Mouse (Mus musculus): ENCODE data around the gene Olfr263.
A peak's percentile ranks its signal among the peaks of the same experiment; 100 is the strongest.

Gene Olfr263

DNA sequence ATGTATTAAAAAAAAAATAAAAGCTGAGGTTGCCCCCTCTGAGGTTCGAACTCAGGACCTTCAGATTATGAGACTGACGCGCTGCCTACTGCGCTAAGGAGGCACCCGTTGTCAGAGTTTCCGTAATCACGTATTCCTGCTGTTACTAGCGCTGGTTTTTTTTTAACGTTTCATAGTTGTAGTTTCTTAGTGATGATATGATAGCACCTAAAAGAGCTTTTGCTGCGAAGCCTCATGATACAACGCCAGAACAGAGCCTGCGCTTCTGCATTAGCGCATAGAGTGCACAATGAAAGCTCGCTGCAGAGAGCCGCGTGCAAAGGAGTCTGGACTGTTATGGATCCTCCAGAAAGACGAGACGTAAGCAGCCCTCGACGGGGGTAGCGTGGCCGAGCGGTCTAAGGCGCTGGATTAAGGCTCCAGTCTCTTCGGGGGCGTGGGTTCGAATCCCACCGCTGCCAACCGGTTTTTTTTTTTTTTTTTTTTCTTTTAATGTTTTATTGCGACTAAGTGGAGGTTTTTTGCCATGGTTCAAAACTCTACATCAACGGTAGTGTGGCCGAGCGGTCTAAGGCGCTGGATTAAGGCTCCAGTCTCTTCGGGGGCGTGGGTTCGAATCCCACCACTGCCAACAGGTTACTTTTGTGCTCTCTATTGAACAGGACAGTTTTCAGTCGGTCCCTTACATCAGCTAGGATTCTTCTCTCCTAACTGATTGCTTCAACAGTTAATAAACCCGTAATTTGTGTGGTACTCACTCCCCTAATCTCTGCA is 40.4 kb downstream of the Olfr263 start:
- DNase-seq (ENCODE audit: low spot score): peak; percentile 83

DNA sequence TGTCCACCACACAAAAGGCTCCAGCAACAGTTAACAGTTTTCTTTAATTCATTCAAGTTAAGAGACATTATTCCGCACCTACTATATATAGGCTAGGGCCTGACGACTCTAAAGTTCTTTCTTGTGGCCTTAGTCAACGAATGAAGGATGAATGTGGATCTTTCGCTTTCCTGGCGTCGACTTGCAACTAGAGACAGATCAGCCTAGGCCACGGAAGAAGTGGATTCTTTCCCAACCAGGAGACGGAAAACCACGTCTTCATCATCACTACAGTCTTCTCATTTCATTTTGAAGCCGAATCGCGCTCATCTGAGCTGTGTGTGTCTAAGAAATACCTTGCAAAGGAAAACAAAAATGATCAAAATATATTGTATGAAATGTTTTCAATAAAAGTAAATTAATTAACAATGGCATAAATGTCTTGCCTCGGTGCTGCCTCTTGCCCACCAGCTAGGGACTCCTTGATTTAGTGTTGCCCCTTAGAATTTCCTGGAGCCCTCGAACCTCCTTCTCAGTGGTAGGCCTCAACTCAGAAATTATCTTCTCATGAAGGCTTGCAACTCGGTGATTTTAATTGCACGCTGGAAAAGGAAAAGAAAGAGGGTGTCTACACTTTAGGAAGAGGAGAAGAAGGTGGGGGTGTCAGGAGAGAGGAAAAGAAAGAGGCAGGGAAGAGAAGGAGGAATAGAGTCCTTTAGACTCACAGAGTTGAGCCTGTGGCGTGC is 41.2 kb downstream of the Olfr263 start:
- DNase-seq (ENCODE audit: low spot score): no peak

DNA sequence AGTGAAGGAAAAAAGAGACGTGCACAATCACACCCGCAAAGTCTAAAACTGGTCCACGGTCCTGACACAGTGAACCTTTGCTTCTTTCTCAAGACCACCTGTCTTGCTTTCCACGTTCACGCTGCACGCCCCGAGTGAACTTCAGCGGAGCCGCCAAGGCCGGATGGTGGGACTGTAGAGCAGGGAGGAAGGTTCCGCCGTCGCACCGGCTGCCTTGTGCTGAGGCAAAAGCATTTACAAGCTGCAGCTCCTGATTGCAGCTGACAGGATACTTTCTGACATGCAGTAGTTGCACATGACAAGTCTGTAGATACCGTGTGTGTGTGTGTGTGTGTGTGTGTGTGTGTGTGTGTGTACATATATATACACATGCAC is 41.7 kb downstream of the Olfr263 start:
- DNase-seq (ENCODE audit: low spot score): no peak

DNA sequence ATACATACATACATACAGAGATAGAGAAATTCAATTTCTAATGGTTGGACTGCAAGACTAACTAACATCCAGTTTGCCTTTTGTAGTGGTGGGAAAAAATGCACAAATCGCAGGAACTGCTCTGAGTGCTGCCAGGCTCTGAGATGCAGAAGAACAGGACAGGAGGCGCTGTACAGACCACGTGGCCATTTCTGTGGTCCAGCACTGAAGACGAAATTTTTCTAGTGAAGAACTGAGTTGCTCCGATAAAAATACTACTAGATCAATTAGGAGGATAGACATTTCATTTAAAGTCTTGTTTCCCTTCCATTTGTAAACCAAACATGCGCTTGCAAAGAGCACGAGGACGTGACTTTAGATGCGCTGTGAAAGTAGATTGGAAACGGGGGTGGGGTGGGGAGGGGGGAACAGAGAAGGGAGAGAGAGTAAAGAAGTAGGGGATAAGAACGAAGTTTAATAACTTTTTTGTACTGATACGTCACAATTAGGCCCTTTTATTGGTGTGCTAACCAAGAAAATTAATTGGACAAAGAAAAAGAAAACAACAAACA is 42.2 kb downstream of the Olfr263 start:
- no peak for DNase-seq (ENCODE audit: low spot score)

DNA sequence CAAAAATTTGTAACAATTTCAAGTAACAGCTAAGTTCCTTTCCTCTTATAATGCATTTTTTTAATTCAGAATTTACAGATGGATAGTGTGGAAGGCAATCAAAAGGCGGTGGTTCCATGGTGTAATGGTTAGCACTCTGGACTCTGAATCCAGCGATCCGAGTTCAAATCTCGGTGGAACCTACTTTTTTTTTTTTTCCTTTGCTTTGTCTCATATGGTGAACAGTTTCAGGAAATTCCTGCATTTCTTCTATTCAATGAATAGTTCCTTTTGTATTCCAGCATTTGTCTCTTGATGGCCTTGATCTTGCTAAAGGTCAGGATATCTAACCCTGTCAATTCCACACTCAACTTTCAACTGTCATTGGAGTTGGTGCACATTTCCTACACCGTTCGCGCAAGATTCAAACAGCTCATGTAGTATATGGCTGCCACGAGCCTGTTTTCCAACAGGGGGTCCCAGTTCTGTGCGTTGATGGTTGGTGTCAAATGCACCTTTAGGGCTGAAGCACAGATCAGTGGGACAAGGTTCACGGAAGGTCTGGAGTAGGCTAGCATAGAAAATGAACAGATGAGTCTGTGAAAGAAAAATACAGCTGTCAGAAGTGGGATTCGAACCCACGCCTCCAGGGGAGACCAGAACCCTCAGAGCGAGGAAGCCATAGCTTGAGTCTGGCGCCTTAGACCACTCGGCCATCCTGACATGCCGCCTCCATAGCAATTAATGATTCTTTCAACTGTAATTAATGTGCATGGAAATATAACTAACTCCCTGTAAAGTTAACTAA is 43.0 kb downstream of the Olfr263 start:
- peak; percentile 58 for DNase-seq (ENCODE audit: low spot score)

DNA sequence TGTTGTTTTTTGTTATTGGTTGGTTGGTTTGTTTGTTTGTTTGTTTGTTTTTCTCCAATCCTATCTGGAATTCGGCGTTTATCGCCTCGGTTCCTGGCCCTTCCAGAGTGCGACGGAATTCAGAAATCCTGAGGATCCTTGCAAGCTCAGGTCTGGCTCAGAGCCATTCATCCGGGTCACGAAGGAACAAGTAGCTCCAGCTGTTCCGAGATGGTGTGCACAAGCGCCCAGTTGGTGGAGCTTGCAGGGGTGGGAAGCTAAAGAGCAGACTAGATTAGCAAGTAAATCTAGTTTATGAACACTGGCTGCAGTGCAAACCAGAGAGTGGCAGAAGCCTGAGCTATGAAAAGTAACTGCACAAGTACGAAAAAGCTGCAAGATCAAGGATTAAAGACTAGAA is 43.6 kb downstream of the Olfr263 start:
- peak; percentile 11 for DNase-seq (ENCODE audit: low spot score)

DNA sequence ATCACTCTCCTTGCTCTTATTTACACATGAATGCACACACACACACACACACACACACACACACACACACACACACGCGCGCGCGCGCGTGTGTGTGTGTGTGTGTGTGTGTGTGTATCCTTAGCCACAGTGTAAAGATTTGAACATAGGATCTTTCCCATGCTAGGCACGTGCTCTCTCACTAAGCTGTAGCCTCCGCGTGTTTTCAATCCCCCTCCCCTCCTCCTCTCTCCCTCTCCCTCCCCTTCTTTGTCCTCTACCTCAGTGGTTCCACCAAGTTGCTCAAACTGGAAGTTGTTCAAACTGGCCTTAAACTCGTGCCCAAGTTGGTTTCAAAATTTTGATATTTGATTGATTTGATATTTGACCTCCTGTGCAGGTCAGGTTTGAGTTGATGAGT is 47.3 kb downstream of the Olfr263 start:
- no peak for DNase-seq (ENCODE audit: low spot score)

DNA sequence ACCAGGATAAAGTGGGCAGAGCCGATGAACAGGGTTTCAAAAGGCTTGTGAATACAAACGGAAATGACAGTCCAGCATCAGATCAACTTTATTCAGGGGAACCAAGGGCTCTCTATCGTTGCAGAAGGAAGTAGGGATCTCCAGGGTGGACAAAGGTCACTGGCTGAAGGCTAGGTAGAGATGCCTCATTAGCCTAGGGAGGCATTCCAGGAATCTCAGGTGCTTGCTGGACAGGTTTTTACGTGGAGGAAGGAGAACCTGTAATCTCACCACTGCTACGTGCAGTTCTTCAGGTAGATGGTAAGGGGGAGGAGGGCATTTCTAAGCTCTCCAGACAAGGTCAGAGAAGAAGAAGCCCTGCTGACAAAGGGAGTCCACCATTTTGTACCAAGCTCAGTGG is 48.2 kb downstream of the Olfr263 start:
- no peak for DNase-seq (ENCODE audit: low spot score)

DNA sequence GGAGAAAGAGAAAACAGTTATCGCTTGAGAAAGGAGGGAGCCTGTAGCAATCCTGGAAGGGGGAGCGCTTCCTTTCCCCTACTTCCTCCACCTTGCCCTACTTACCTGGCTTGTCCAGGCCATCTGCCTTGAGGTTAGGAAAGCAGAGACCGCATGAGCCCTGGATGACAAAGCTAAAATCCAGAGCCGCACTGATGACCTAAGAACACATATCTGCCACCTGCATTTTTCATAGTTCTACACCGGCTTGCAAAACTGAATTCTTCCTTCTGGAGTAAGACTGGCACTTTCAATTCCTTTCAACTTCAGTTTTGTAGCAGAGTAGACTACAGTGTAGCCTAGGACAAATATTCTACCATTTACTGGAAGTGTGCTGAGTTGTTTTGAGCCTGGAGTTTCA is 48.9 kb downstream of the Olfr263 start:
- no peak for DNase-seq (ENCODE audit: low spot score)

DNA sequence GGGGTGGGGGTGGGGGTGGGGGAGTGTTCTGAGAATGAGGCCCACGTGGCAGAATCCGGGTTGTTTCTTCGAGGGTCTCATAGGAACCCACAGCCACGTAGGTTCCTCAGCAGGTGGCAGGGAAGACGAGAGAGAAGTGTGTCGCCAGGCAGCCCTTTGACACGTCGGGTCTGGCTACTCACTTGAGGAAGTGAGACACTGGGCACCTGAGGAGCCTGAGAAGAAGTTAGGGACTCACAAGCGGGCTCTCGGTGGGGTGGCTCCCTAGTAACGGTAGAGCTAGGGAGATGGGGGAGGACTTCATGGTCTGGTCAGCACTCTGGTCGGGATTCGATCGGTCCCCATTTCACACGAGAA is 49.9 kb downstream of the Olfr263 start, which contains the start of gene Trim27:
TSS of gene Trim27 (plus strand) at position 79 of the 357 bp plus-strand sequence.
- DNase-seq (ENCODE audit: low spot score): no peak

DNA sequence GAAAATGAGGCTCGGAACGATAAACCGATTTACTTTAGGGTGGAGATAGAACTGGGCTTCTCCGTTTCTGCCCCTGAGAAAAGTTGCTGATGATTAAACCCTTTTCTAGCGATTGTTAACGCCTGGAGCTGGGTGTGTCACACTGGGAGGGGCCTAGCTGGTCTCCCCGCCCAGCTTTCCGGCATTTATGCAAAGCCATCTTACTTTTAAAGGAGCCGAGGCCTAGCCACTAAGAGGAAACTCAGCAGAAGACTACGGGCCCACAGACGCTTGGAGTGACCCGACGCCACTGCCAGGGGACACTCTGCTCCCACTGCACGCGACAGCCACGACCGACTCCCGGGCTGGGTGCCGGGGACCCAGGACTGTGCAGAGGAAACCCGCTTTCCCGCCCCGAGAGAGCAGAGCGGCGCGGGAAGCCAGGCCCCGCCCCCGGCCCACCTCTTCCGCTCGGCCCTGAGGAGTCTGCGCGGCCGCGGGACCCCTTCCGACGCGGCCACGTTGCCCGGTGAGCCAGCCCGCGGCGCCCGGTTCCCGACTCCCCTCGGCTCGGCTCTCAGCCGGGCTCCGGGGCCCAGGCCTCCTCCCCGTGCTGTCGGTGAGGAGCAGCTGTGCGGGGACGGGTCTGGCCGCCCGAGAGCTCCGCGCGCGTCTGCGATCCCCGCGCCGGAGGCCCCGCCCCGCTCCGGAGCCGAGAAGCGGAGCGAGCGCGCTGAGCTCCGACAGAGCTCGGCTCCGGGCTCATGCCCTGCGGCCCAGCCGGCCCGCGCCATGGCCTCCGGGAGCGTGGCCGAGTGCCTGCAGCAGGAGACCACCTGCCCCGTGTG is 50.5 kb downstream of the Olfr263 start:
- DNase-seq (ENCODE audit: low spot score): peak; percentile 88

DNA sequence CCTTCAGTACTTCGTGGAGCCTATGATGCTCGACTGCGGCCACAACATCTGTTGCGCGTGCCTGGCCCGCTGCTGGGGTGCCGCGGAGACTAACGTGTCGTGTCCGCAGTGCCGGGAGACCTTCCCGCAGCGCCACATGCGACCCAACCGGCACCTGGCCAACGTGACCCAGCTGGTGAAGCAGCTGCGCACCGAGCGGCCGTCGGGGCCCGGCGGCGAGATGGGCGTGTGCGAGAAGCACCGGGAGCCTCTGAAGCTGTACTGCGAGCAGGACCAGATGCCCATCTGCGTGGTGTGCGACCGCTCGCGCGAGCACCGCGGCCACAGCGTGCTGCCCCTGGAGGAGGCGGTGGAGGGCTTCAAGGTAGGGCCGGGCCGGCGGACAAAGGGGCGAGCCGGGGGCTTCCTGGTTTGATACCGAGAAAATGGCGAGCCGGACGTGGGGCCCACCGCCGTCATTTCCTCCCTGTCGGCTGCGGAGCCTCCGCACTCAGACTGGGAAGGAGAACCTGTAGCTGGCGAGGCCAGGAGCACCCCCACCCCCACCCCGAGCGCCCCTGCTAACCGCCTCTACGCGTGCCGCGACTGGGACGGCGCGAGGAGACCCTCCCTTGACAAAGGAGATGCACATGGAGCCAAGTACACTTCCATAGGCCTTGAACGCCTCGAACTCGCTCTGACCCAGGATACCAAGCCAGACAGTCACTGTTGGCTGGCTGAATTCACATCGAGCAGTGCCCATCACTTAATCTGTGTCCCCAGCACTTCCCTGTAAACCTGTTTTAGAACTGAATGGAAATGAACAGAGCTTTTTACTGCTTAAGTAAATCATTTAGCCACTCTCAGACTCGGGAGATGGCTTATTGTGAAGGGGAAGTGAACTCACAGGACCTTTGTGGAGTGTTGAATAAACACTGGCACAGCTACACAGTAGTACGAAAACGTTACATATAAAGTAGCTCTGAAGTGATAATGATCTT is 51.4 kb downstream of the Olfr263 start:
- DNase-seq (ENCODE audit: low spot score): peak; percentile 72

DNA sequence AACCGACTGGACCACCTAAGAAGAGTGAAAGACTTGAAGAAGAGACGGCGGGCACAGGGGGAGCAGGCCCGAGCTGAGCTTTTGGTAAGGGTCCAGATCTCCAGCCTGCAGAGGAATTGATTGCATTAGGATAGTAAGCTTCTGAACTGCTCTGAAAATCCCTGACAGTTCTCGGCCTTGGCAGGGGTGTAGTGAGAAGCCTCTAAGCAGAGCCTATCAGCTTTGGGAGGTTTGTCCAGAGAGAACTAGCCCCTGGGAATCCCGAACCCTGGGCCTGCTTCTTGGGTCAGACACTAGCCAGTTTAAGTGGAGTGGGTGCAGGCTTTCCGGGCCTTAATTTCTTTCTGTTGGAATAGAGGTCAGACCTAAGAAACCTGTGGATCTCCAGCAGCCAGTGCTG is 52.6 kb downstream of the Olfr263 start:
- DNase-seq (ENCODE audit: low spot score): no peak

DNA sequence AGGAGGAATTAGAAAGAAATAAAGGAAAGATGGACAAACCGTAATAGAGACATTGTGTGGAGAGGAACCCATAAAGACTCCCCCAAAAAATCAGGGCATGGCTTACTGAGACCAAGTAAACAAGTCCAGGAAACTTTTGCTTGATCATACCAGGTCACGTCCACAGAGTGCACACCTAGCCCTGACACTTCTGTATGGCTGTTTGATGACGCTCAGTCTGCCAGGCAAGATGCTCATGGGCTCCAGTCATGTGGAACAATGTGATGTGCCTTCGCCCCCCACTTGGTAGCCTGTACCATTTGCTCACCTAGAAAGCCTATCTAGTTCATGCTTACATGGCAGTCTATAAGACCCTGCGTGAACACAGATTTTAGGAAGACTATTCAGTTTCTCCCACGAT is 53.6 kb downstream of the Olfr263 start:
- no peak for DNase-seq (ENCODE audit: low spot score)

DNA sequence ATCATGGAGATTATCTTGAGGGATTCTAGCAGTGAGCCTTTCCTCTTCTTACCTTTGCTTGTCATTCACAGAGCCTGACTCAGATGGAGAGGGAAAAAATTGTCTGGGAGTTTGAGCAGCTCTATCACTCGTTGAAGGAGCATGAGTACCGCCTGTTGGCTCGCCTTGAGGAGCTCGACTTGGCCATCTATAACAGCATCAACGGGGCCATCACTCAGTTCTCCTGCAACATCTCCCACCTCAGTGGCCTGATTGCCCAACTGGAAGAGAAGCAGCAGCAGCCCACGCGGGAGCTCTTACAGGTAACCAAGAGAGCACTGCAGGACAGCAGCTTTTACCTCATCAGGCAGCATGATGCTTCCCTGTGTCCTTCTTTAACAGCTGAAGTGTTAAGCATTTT is 54.2 kb downstream of the Olfr263 start:
- no peak for DNase-seq (ENCODE audit: low spot score)

DNA sequence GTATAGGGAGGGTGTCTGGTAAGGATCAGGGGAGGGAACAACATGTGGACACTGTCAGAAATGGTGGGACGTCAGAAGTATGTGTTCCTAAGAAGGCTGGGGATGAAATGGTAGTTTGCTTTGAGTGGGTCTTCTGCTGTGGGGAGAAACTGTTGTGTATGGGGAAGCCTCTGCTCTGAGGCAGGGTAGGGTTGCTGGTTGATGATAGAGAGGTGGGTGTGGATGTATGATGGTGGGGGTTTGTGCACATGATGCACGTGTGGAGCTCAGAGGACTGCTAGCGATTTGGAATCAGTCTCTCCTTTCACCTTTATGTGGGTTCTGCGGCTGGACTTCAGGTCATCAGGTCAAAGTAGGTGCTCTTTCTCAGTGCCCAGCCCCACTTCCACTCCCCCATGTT is 56.1 kb downstream of the Olfr263 start:
- no peak for DNase-seq (ENCODE audit: low spot score)

All from T-cell, adult 2 months (primary cell).